Mouse (Mus musculus) erythroblast, embryonic 14.5 days (primary cell): ENCODE measurements around the gene Gm37240.

Experiments used
- GATA1 ChIP-seq: IDR thresholded peaks from 2 replicates; pipeline ENCODE4 v1.6.1; 2012; ENCODE audit warnings: low read length, inconsistent platforms, mixed read lengths
- TAL1 ChIP-seq: IDR thresholded peaks from 3 replicates; pipeline ENCODE4 v1.6.1; 2012; ENCODE audit warnings: low read length, inconsistent platforms, mixed read lengths

DNA sequence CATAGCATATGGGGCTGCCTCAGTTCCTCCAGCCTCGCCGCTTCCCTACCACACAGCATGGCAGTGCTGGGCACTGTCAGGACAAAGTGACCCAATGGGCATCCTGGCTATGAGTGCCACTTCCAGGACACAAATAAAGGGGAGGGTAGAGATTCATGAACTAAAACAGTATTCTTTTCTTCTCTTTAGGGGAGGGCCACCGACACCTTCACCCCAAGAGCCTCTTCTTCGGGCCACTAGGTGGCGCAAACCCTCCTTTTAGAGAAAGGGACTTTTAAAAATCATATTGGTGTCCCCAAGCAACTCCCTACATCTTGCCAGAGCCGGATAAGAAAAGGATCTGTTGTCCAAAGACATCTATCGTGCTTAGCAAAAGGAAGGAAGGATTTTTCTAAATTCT is 179.9 kb downstream of the Gm37240 start:
- TF ChIP-seq GATA1 (no peak), TAL1 (no peak)
